Mouse (Mus musculus): Measurements from ENCODE around the gene Prpf3. TPM values are rescaled to one million over a fixed set of nuclear protein-coding genes. Genes with fewer than 3 reads are reported as not detected.
"Not testable (repeated sequence)": the region's sequence is repeated elsewhere in the genome, so short reads cannot be mapped to it uniquely, and the experiment has no call there.

Prpf3 gene
- total and polyA plus RNA-seq, 2 experiments from 2014 or later: 7.7 to 22.6 TPM

DNA sequence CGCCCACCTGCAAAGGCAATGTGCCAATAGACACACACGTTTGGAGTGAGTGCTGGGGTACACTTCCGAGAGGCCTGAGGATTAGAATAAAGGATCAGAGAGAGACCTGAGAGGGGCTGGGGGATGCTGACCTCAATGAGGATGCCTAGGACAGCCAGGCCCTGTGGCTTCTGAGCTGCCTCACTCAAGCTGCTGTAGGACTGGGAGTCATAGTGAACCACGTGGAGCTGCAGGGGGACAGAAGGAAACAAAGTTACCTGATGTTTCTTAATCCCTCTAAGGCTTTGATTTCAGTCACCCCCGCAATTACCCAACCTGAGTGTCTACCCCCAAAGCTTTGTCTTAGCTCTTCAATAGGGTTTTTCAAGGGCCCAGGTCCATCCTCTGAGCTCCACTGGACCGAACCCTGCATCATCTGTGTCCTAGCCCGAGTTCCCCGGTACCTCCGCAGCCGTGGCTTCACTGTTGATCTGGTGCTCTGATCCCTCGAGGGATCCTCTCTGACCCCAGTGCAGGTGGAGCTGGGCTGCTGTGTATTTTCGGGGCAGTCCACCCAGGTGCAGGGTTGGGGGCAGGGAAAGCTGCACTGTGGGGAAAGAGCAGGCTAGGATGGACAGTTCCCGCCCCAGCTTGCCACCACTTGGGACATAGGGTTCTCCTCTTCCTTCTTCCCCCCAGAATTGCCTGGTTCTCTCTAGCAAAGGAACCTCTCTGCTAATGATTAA is 44.3 kb upstream of the Prpf3 start:
- H3K9me3 ChIP-seq (ENCODE audit: low read length): no peaks in the 10 kb centered on the region
- ATAC-seq (no peak), DNase-seq (ENCODE audit: low spot score) (no peak)
- no peak overlapping the region for H3K4me3 ChIP-seq (ENCODE audit: low read length)
- no peak overlapping the region for H3K27ac ChIP-seq
- peaks cover 5% of the 10 kb centered on the region; the same call in 1 of the 2 replicates for H3K4me1 ChIP-seq (ENCODE audit: insufficient read depth, low read length)
- 74% methylated on average over 13 of the region's 13 CpGs for WGBS
- H3K36me3 ChIP-seq (ENCODE audit: insufficient read depth, low read length): 0 out of 2 replicates have a peak, but pooled peaks cover 3% of the 10 kb centered on the region
- H3K9ac ChIP-seq (replicated peaks; ENCODE audit: low read length): no peak overlapping the region
- no peak for TF ChIP-seq CTCF (IDR thresholded peaks at IDR 0.05; ENCODE audit: low read depth)
- no peak overlapping the region for H3K4me2 ChIP-seq (ENCODE audit: low read depth, low read length)
- peaks cover under 1% of the 10 kb centered on the region; the same call in 1 of the 2 replicates for H3K27me3 ChIP-seq (ENCODE audit: insufficient read depth, low read length)

DNA sequence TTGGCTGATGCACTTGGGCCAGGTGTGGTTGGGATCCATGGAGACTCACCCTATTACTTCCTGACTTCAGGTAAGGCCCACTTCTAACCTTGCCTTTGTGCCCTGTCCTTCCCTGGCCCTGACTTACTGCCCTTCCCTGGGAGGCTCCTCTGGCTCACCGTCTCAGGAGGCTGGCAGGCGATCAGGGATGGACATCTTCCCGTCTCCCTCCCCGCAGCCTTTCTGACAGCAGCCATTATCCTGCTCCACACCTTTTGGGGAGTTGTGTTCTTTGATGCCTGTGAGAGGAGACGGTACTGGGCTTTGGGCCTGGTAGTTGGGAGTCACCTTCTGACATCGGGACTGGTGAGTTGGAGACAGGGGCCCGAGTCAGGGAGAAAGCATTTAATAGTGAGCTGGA is 39.8 kb upstream of the Prpf3 start:
- ATAC-seq: not testable (repeated sequence)
- H3K4me2 ChIP-seq (ENCODE audit: low read depth, low read length): peak overlapping the region; percentile 70; the same call in 1 of the 2 replicates

DNA sequence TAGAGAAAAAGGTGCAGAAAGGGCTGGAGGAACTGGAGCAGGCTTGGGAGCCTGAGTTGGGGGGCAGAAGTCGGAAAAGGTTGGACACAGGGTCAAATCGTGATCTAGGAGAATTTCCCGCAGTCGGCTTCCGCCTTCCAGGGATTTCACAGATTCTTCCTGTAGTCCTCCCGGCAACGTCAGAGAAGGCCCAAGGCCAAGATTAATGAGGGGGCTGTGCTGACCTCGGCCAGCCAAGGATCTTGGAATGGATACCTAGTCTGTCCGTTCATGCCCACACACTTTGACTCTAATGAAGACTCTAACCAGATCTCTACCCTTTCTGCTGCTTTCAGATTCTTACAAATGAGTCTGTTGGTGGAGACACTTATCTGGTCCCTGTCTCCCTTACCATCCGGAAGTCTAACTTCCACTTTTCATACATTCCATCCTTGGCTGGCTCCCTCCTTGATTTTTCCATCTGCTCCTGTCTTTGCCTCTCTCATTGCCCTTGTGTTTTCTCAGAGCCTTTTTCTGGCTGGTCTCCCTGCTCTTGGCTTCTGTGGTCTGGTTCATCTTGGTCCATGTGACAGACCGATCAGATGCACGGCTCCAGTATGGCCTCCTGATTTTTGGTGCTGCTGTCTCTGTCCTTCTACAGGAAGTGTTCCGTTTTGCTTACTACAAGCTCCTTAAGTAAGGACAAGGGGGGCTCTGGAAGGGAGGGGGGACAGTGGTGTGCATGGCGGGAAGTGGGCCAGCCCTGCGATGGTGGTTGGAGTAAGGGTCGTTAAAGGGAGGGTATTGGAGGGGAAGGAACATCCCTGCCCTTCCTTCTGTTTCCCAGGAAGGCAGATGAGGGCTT is 38.9 kb upstream of the Prpf3 start:
- Histone ChIP-seq H3K9me3 (ENCODE audit: low read length) (no peaks in the 10 kb centered on the region), H3K36me3 (ENCODE audit: insufficient read depth, low read length) (0 out of 2 replicates have a peak, but pooled peaks cover 3% of the 10 kb centered on the region), H3K27me3 (ENCODE audit: insufficient read depth, low read length) (no peaks in the 10 kb centered on the region), H3K27ac (peak overlapping the region; percentile 80), H3K4me3 (ENCODE audit: low read length) (peak overlapping the region; percentile 67), H3K9ac (replicated peaks; ENCODE audit: low read length) (peak overlapping the region; percentile 64), H3K4me1 (ENCODE audit: insufficient read depth, low read length) (peaks cover 8% of the 10 kb centered on the region; the same call in 1 of the 2 replicates), H3K4me2 (ENCODE audit: low read depth, low read length) (peak overlapping the region; percentile 70)
- WGBS: 10% methylated on average over 16 of the region's 16 CpGs
- DNase-seq (ENCODE audit: low spot score) (peak; percentile 67), ATAC-seq (peak; percentile 6; the same call in 1 of the 2 replicates)
- no peak for TF ChIP-seq CTCF (IDR thresholded peaks at IDR 0.05; ENCODE audit: low read depth)

More for the DNA sequence above, 39.8 kb upstream of the Prpf3 start:
- not testable (repeated sequence) for H3K4me1 ChIP-seq (ENCODE audit: insufficient read depth, low read length); H3K9ac ChIP-seq (replicated peaks; ENCODE audit: low read length); H3K36me3 ChIP-seq (ENCODE audit: insufficient read depth, low read length); H3K9me3 ChIP-seq (ENCODE audit: low read length); H3K4me3 ChIP-seq (ENCODE audit: low read length); DNase-seq (ENCODE audit: low spot score); H3K27me3 ChIP-seq (ENCODE audit: insufficient read depth, low read length); H3K27ac ChIP-seq
- 82% methylated on average over 7 of the region's 7 CpGs for WGBS

DNA sequence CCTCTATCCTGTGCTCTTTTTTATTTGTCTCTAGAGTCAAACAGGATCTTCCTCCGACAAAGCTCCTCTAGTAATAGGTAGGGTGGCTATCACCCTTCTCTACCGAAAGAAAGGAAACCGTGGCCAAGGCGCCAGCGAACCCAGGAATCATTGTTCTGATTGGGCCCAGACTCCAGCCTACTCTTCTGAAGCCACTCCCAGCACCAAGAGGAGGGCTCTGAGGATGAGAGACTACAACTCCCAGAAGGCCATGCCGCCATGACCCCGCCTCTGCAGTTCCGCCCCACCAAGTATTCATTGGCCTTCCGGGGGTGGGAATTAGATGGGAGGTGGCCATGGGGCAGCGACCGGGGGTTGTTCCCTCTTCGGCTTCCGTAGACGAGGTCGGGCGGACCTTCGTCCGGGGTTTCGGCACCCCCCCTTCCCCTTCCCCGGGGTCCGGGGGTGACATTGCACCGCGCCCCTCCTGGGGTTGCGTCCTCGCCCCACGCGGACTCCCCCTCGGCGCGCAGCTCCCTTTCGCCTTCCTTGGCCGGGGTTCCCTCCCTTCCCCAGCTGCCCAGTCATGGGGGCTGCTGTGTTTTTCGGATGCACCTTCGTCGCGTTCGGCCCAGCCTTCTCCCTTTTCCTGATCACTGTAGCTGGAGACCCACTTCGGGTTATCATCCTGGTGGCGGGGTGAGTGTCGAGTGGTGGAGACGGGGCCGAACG is 38.1 kb upstream of the Prpf3 start, which contains the start of gene Aph1a:
Gene Aph1a, plus strand, starts transcription at position 364 of the 711 bp plus-strand sequence.
- not testable (repeated sequence) for H3K9me3 ChIP-seq (ENCODE audit: low read length); H3K27me3 ChIP-seq (ENCODE audit: insufficient read depth, low read length); H3K36me3 ChIP-seq (ENCODE audit: insufficient read depth, low read length); H3K4me1 ChIP-seq (ENCODE audit: insufficient read depth, low read length)
- Histone ChIP-seq H3K4me3 (ENCODE audit: low read length) (peak within 1 kb of the TSS; percentile 67), H3K4me2 (ENCODE audit: low read depth, low read length) (peak within 1 kb of the TSS; percentile 70), H3K27ac (peak within 1 kb of the TSS; percentile 80), H3K9ac (replicated peaks; ENCODE audit: low read length) (peak within 1 kb of the TSS; percentile 64)
- under 1% methylated on average over 25 of the region's 43 CpGs for WGBS
- DNase-seq (ENCODE audit: low spot score): peak; percentile 98
- ATAC-seq: peak; percentile 98

DNA sequence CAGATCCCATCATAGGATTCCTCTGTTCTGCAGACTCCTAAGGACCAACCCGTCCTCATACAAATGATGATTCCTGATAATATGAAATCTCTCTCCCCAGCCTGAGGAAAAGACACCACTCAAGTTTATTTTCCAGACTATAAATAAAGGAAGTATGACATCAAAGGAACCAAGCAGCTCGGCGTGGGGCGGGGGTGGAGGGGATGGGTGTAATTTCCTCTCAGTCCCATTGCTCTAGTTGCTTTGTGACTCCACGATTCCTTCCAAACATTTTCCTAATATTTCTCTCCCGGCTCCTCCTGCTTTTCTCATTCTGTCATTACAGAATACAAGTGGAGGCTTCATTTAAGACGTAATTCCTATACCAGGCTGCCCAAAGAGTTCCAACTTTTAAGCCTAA is 37.4 kb upstream of the Prpf3 start:
- Histone ChIP-seq H3K4me3 (ENCODE audit: low read length) (peak overlapping the region; percentile 67), H3K4me1 (ENCODE audit: insufficient read depth, low read length) (peaks cover 8% of the 10 kb centered on the region; the same call in 1 of the 2 replicates), H3K27me3 (ENCODE audit: insufficient read depth, low read length) (no peaks in the 10 kb centered on the region), H3K27ac (peak overlapping the region; percentile 69), H3K36me3 (ENCODE audit: insufficient read depth, low read length) (0 out of 2 replicates have a peak, but pooled peaks cover 3% of the 10 kb centered on the region), H3K4me2 (ENCODE audit: low read depth, low read length) (peak overlapping the region; percentile 70), H3K9me3 (ENCODE audit: low read length) (no peaks in the 10 kb centered on the region), H3K9ac (replicated peaks; ENCODE audit: low read length) (peak overlapping the region; percentile 64; the same call in 1 of the 2 replicates)
- no peak for TF ChIP-seq CTCF (IDR thresholded peaks at IDR 0.05; ENCODE audit: low read depth)
- ATAC-seq (no peak), DNase-seq (ENCODE audit: low spot score) (no peak)
- 24% methylated on average over 7 of the region's 7 CpGs for WGBS
